Mouse (Mus musculus): Measurements from ENCODE around the gene Mamdc4. TPM values are rescaled to one million over a fixed set of nuclear protein-coding genes. Genes with fewer than 3 reads are reported as not detected.

The Mamdc4 gene
- polyA plus RNA-seq, 1 experiment from 2014 or later: 4.8 TPM

GRCm38 (mm10) chr2:25551186-25551585 is 23.5 kb downstream of the Mamdc4 start:
- no peak overlapping the region for H3K4me3 ChIP-seq
- ATAC-seq (replicated peaks): no peak
- WGBS: 40% methylated on average over 5 of the region's 5 CpGs
- no peaks in the 10 kb centered on the region for H3K27me3 ChIP-seq (replicated peaks)
- H3K36me3 ChIP-seq (replicated peaks): no peaks in the 10 kb centered on the region
- no peaks in the 10 kb centered on the region for H3K9me3 ChIP-seq
- H3K4me1 ChIP-seq: peaks cover 5% of the 10 kb centered on the region
- H3K4me2 ChIP-seq: no peak overlapping the region
- no peak overlapping the region for H3K27ac ChIP-seq
- H3K9ac ChIP-seq: no peak overlapping the region

GRCm38 (mm10) chr2:25549021-25549991 is 25.3 kb downstream of the Mamdc4 start:
- peaks cover 11% of the 10 kb centered on the region for H3K4me1 ChIP-seq
- WGBS: 82% methylated on average over 9 of the region's 9 CpGs
- no peak overlapping the region for H3K9ac ChIP-seq
- no peak overlapping the region for H3K27ac ChIP-seq
- no peaks in the 10 kb centered on the region for H3K27me3 ChIP-seq (replicated peaks)
- H3K9me3 ChIP-seq: no peaks in the 10 kb centered on the region
- no peak overlapping the region for H3K4me3 ChIP-seq
- no peak for ATAC-seq (replicated peaks)
- H3K36me3 ChIP-seq (replicated peaks): no peaks in the 10 kb centered on the region
- H3K4me2 ChIP-seq: no peak overlapping the region

GRCm38 (mm10) chr2:25546811-25547491 is 27.7 kb downstream of the Mamdc4 start, which contains the start of gene Traf2:
Gene Traf2 (minus strand): TSS chr2:25546940.
- Histone ChIP-seq H3K36me3 (replicated peaks) (no peaks in the 10 kb centered on the region), H3K4me3 (peak within 1 kb of the TSS; percentile 67), H3K27me3 (replicated peaks) (no peaks in the 10 kb centered on the region), H3K9me3 (no peaks in the 10 kb centered on the region), H3K27ac (0 out of 2 replicates have a peak within 1 kb of the TSS, but pooled peaks have one; percentile 59), H3K9ac (peak within 1 kb of the TSS; percentile 49), H3K4me2 (peak within 1 kb of the TSS; percentile 70), H3K4me1 (peaks cover 11% of the 10 kb centered on the region)
- peak; percentile 100 for ATAC-seq (replicated peaks)
- 2% methylated on average over 48 of the region's 48 CpGs for WGBS

GRCm38 (mm10) chr2:25545996-25546810 is 28.4 kb downstream of the Mamdc4 start:
- peaks cover 11% of the 10 kb centered on the region for H3K4me1 ChIP-seq
- ATAC-seq (replicated peaks): peak; percentile 72
- no peaks in the 10 kb centered on the region for H3K36me3 ChIP-seq (replicated peaks)
- 7% methylated on average over 43 of the region's 43 CpGs for WGBS
- peak overlapping the region; percentile 70 for H3K4me2 ChIP-seq
- H3K9ac ChIP-seq: peak overlapping the region; percentile 49
- H3K27ac ChIP-seq: 0 out of 2 replicates have a peak overlapping the region, but pooled peaks have one; percentile 59
- no peaks in the 10 kb centered on the region for H3K27me3 ChIP-seq (replicated peaks)
- no peaks in the 10 kb centered on the region for H3K9me3 ChIP-seq
- H3K4me3 ChIP-seq: peak overlapping the region; percentile 67

GRCm38 (mm10) chr2:25541644-25542367 is 32.8 kb downstream of the Mamdc4 start:
- Histone ChIP-seq H3K27ac (no peak overlapping the region), H3K27me3 (replicated peaks) (no peaks in the 10 kb centered on the region), H3K36me3 (replicated peaks) (0 out of 2 replicates have a peak, but pooled peaks cover 3% of the 10 kb centered on the region), H3K4me3 (no peak overlapping the region), H3K9ac (no peak overlapping the region), H3K4me2 (no peak overlapping the region), H3K9me3 (no peaks in the 10 kb centered on the region), H3K4me1 (peaks cover 7% of the 10 kb centered on the region)
- 93% methylated on average over 10 of the region's 10 CpGs for WGBS
- ATAC-seq (replicated peaks): no peak

- no peak for ATAC-seq (replicated peaks)
Measured at GRCm38 (mm10) chr2:25540541-25540948, 34.1 kb downstream of the Mamdc4 start.

GRCm38 (mm10) chr2:25536531-25536930 is 38.1 kb downstream of the Mamdc4 start:
- no peak overlapping the region for H3K4me3 ChIP-seq
- no peaks in the 10 kb centered on the region for H3K4me1 ChIP-seq
- no peak overlapping the region for H3K4me2 ChIP-seq
- H3K36me3 ChIP-seq (replicated peaks): 0 out of 2 replicates have a peak, but pooled peaks cover 3% of the 10 kb centered on the region
- no peaks in the 10 kb centered on the region for H3K9me3 ChIP-seq
- no peak overlapping the region for H3K27ac ChIP-seq
- WGBS: 94% methylated on average over 8 of the region's 8 CpGs
- H3K27me3 ChIP-seq (replicated peaks): no peaks in the 10 kb centered on the region
- ATAC-seq (replicated peaks): no peak
- no peak overlapping the region for H3K9ac ChIP-seq

More at GRCm38 (mm10) chr2:25540541-25540948, 34.1 kb downstream of the Mamdc4 start:
- no peaks in the 10 kb centered on the region for H3K9me3 ChIP-seq
- H3K4me2 ChIP-seq: no peak overlapping the region
- 0 out of 2 replicates have a peak, but pooled peaks cover 3% of the 10 kb centered on the region for H3K36me3 ChIP-seq (replicated peaks)
- no peaks in the 10 kb centered on the region for H3K4me1 ChIP-seq
- no peak overlapping the region for H3K9ac ChIP-seq
- no peak overlapping the region for H3K4me3 ChIP-seq
- no peak overlapping the region for H3K27ac ChIP-seq
- 100% methylated on average over 4 of the region's 4 CpGs for WGBS
- no peaks in the 10 kb centered on the region for H3K27me3 ChIP-seq (replicated peaks)

- no peak for ATAC-seq (replicated peaks)
- WGBS: 98% methylated on average over 2 of the region's 2 CpGs
- Histone ChIP-seq H3K9ac (no peak overlapping the region), H3K27ac (no peak overlapping the region), H3K9me3 (no peaks in the 10 kb centered on the region), H3K4me3 (no peak overlapping the region), H3K27me3 (replicated peaks) (no peaks in the 10 kb centered on the region), H3K36me3 (replicated peaks) (peaks cover 3% of the 10 kb centered on the region; the same call in 1 of the 2 replicates), H3K4me2 (no peak overlapping the region), H3K4me1 (no peaks in the 10 kb centered on the region)
Measured at GRCm38 (mm10) chr2:25534866-25535182, 39.8 kb downstream of the Mamdc4 start.

- Histone ChIP-seq H3K9me3 (no peaks in the 10 kb centered on the region), H3K4me1 (no peaks in the 10 kb centered on the region), H3K27me3 (replicated peaks) (no peaks in the 10 kb centered on the region), H3K4me2 (no peak overlapping the region), H3K4me3 (no peak overlapping the region), H3K9ac (no peak overlapping the region), H3K27ac (no peak overlapping the region), H3K36me3 (replicated peaks) (peaks cover 3% of the 10 kb centered on the region; the same call in 1 of the 2 replicates)
- ATAC-seq (replicated peaks): no peak
- WGBS: 87% methylated on average over 3 of the region's 3 CpGs
Measured at GRCm38 (mm10) chr2:25534178-25534865, 40.3 kb downstream of the Mamdc4 start.

GRCm38 (mm10) chr2:25533707-25534106 is 40.9 kb downstream of the Mamdc4 start:
- WGBS: 98% methylated on average over 2 of the region's 2 CpGs
- no peak overlapping the region for H3K4me2 ChIP-seq
- no peak overlapping the region for H3K27ac ChIP-seq
- no peaks in the 10 kb centered on the region for H3K9me3 ChIP-seq
- H3K9ac ChIP-seq: no peak overlapping the region
- peaks cover 3% of the 10 kb centered on the region; the same call in 1 of the 2 replicates for H3K36me3 ChIP-seq (replicated peaks)
- ATAC-seq (replicated peaks): no peak
- no peaks in the 10 kb centered on the region for H3K4me1 ChIP-seq
- H3K27me3 ChIP-seq (replicated peaks): no peaks in the 10 kb centered on the region
- H3K4me3 ChIP-seq: no peak overlapping the region

Measured in midbrain, embryonic 15.5 days (tissue).